Mouse (Mus musculus) neural tube, embryonic 14.5 days (tissue): ENCODE measurements around the gene Efcc1. TPM values are rescaled to one million over a fixed set of nuclear protein-coding genes. Genes with fewer than 3 reads are reported as not detected.

ENCODE experiments used
- ATAC-seq: fragments of 200-750 bp; cut with Nextera tagmentation; 2 replicates; pipeline ENCODE4 v1.8.0; 2017; ENCODE audit warnings: low read depth, mild to moderate bottlenecking, moderate TSS enrichment, moderate library complexity
- H3K27ac ChIP-seq: fragments of 300-500 bp; sonication (generic); 2 replicates; pipeline ENCODE4 v1.5.1; 2014; ENCODE audit warnings: low read depth, mild to moderate bottlenecking, control low read depth, low read length, moderate library complexity, mixed read lengths
- H3K27me3 ChIP-seq: fragments of 300-500 bp; sonication (generic); 2 replicates; pipeline ENCODE4 v1.6.1; 2014; ENCODE audit warnings: low read length; ENCODE audit not compliant: control insufficient read depth, insufficient read depth
- H3K36me3 ChIP-seq: fragments of 300-500 bp; sonication (generic); 2 replicates; pipeline ENCODE4 v1.6.1; 2014; ENCODE audit warnings: low read length, mixed read lengths; ENCODE audit not compliant: control insufficient read depth, insufficient read depth
- H3K4me1 ChIP-seq: fragments of 300-500 bp; sonication (generic); 2 replicates; pipeline ENCODE4 v1.6.1; 2014; ENCODE audit warnings: low read length; ENCODE audit not compliant: control insufficient read depth, insufficient read depth
- H3K4me2 ChIP-seq: fragments of 300-500 bp; sonication (generic); 2 replicates; pipeline ENCODE4 v1.6.1; 2014; ENCODE audit warnings: mild to moderate bottlenecking, low read depth, low read length, control low read depth
- H3K4me3 ChIP-seq: fragments of 300-500 bp; sonication (generic); 2 replicates; pipeline ENCODE4 v1.5.1; 2014; ENCODE audit warnings: low read depth, low read length, control low read depth, mixed read lengths
- H3K9ac ChIP-seq: fragments of 300-500 bp; sonication (generic); replicated peaks from 2 replicates; pipeline ENCODE4 v1.6.1; 2014; ENCODE audit warnings: low read depth, mild to moderate bottlenecking, control low read depth, low read length, mixed read lengths
- H3K9me3 ChIP-seq: fragments of 300-500 bp; sonication (generic); 2 replicates; pipeline ENCODE4 v1.6.1; 2016; ENCODE audit warnings: low read length; ENCODE audit not compliant: control insufficient read depth
- WGBS: fragments of 180-500 bp; shearing (Covaris S2); extraction: QIAGEN DNeasy Blood & Tissue Kit; methylation state at CpG from one replicate; pipeline ENCODE4 v1.1.7; 2014; 5-methylcytosine and 5-hydroxymethylcytosine counted together
- polyA plus RNA-seq: library from polyadenylated mRNA; unstranded; fragments of >200 nt; fragmentation: Nextera tagmentation; extraction: Ambion mirVana; gene quantifications from 2 replicates; pipeline ENCODE4 v1.2.1, GENCODE M21; 2014

Efcc1 gene
- polyA plus RNA-seq, 1 experiment from 2014 or later = 4.6 TPM

- WGBS = 56% methylated on average over 8 of the region's 8 CpGs
- no peak for ATAC-seq
These were observed 40.0 kb downstream of the Efcc1 start for GRCm38 (mm10) chr6:87770626-87771025.

GRCm38 (mm10) chr6:87774466-87774865 is 43.8 kb downstream of the Efcc1 start:
- Histone ChIP-seq H3K9me3 (no peaks in the 10 kb centered on the region), H3K36me3 (no peaks in the 10 kb centered on the region), H3K4me2 (no peak overlapping the region), H3K4me3 (no peak overlapping the region), H3K4me1 (no peaks in the 10 kb centered on the region), H3K27ac (no peak overlapping the region), H3K27me3 (no peaks in the 10 kb centered on the region), H3K9ac (no peak overlapping the region)
- WGBS = 68% methylated on average over 1 of the region's 1 CpGs
- no peak for ATAC-seq

More at GRCm38 (mm10) chr6:87770626-87771025, 40.0 kb downstream of the Efcc1 start:
- H3K9me3 ChIP-seq = no peaks in the 10 kb centered on the region
- H3K27ac ChIP-seq = no peak overlapping the region
- no peaks in the 10 kb centered on the region for H3K27me3 ChIP-seq
- H3K4me3 ChIP-seq = no peak overlapping the region
- no peak overlapping the region for H3K4me2 ChIP-seq
- H3K9ac ChIP-seq = no peak overlapping the region
- no peaks in the 10 kb centered on the region for H3K36me3 ChIP-seq
- no peaks in the 10 kb centered on the region for H3K4me1 ChIP-seq

- no peak overlapping the region for H3K27ac ChIP-seq
- WGBS = 89% methylated on average over 9 of the region's 9 CpGs
- no peak overlapping the region for H3K4me3 ChIP-seq
These were observed 44.2 kb downstream of the Efcc1 start for GRCm38 (mm10) chr6:87774909-87775308.

GRCm38 (mm10) chr6:87775588-87776245 is 45.0 kb downstream of the Efcc1 start:
- WGBS = 72% methylated on average over 3 of the region's 3 CpGs

More at GRCm38 (mm10) chr6:87774909-87775308, 44.2 kb downstream of the Efcc1 start:
- ATAC-seq = no peak
- Histone ChIP-seq H3K4me1 (no peaks in the 10 kb centered on the region), H3K9ac (no peak overlapping the region), H3K36me3 (no peaks in the 10 kb centered on the region), H3K9me3 (no peaks in the 10 kb centered on the region), H3K27me3 (no peaks in the 10 kb centered on the region), H3K4me2 (no peak overlapping the region)

GRCm38 (mm10) chr6:87776663-87777062 is 46.0 kb downstream of the Efcc1 start:
- Histone ChIP-seq H3K9ac (no peak overlapping the region), H3K4me2 (no peak overlapping the region), H3K4me3 (no peak overlapping the region), H3K9me3 (no peaks in the 10 kb centered on the region), H3K36me3 (no peaks in the 10 kb centered on the region), H3K27me3 (no peaks in the 10 kb centered on the region), H3K27ac (no peak overlapping the region), H3K4me1 (no peaks in the 10 kb centered on the region)
- WGBS = 67% methylated on average over 1 of the region's 1 CpGs
- ATAC-seq = no peak

More at GRCm38 (mm10) chr6:87775588-87776245, 45.0 kb downstream of the Efcc1 start:
- Histone ChIP-seq H3K9ac (no peak overlapping the region), H3K36me3 (no peaks in the 10 kb centered on the region), H3K27me3 (no peaks in the 10 kb centered on the region), H3K4me1 (no peaks in the 10 kb centered on the region), H3K4me2 (no peak overlapping the region), H3K9me3 (no peaks in the 10 kb centered on the region), H3K4me3 (no peak overlapping the region), H3K27ac (no peak overlapping the region)
- ATAC-seq = no peak

GRCm38 (mm10) chr6:87777842-87778241 is 47.2 kb downstream of the Efcc1 start, which contains the start of gene Gp9:
TSS of gene Gp9 (plus strand) at chr6:87778072.
- H3K27ac ChIP-seq = no peak within 1 kb of the TSS
- no peak within 1 kb of the TSS for H3K9ac ChIP-seq
- no peaks in the 10 kb centered on the region for H3K27me3 ChIP-seq
- no peaks in the 10 kb centered on the region for H3K9me3 ChIP-seq
- H3K4me3 ChIP-seq = no peak within 1 kb of the TSS
- H3K4me2 ChIP-seq = no peak within 1 kb of the TSS
- ATAC-seq = no peak
- WGBS = 87% methylated on average over 2 of the region's 2 CpGs
- H3K36me3 ChIP-seq = no peaks in the 10 kb centered on the region
- H3K4me1 ChIP-seq = no peaks in the 10 kb centered on the region

GRCm38 (mm10) chr6:87778294-87779173 is 47.9 kb downstream of the Efcc1 start:
- Histone ChIP-seq H3K27me3 (no peaks in the 10 kb centered on the region), H3K4me1 (no peaks in the 10 kb centered on the region), H3K4me2 (no peak overlapping the region), H3K36me3 (no peaks in the 10 kb centered on the region), H3K27ac (no peak overlapping the region), H3K4me3 (no peak overlapping the region), H3K9ac (no peak overlapping the region), H3K9me3 (no peaks in the 10 kb centered on the region)
- ATAC-seq = no peak
- WGBS = 78% methylated on average over 11 of the region's 11 CpGs

GRCm38 (mm10) chr6:87779174-87780165 is 48.8 kb downstream of the Efcc1 start:
- Histone ChIP-seq H3K4me2 (no peak overlapping the region), H3K4me3 (no peak overlapping the region), H3K9ac (no peak overlapping the region), H3K36me3 (no peaks in the 10 kb centered on the region), H3K4me1 (no peaks in the 10 kb centered on the region), H3K27me3 (no peaks in the 10 kb centered on the region), H3K27ac (no peak overlapping the region), H3K9me3 (no peaks in the 10 kb centered on the region)
- no peak for ATAC-seq
- WGBS = 81% methylated on average over 11 of the region's 11 CpGs
